Mouse (Mus musculus) midbrain, embryonic 16.5 days (tissue): ENCODE measurements around the gene Birc5. TPM values are rescaled to one million over a fixed set of nuclear protein-coding genes. Genes with fewer than 3 reads are reported as not detected.

Experiments
- ATAC-seq: fragments of 200-750 bp; cut with Nextera tagmentation; 2 replicates; pipeline ENCODE4 v1.8.0; 2017; ENCODE audit warnings: moderate TSS enrichment
- H3K27ac ChIP-seq: fragments of 300-500 bp; sonication (generic); 2 replicates; pipeline ENCODE4 v1.5.1; 2014; ENCODE audit warnings: mild to moderate bottlenecking, low read length, mixed read lengths
- H3K27me3 ChIP-seq: fragments of 300-500 bp; sonication (generic); 2 replicates; pipeline ENCODE4 v1.6.1; 2014; ENCODE audit warnings: low read depth, low read length, mixed read lengths; ENCODE audit not compliant: control insufficient read depth, insufficient read depth
- H3K36me3 ChIP-seq: fragments of 300-500 bp; sonication (generic); 2 replicates; pipeline ENCODE4 v1.6.1; 2014; ENCODE audit warnings: mild to moderate bottlenecking, low read length, moderate library complexity, mixed read lengths; ENCODE audit not compliant: control insufficient read depth, insufficient read depth
- H3K4me1 ChIP-seq: fragments of 300-500 bp; sonication (generic); 2 replicates; pipeline ENCODE4 v1.6.1; 2014; ENCODE audit warnings: mild to moderate bottlenecking, low read length, mixed read lengths; ENCODE audit not compliant: control insufficient read depth, insufficient read depth
- H3K4me2 ChIP-seq: fragments of 300-500 bp; sonication (generic); 2 replicates; pipeline ENCODE4 v1.6.1; 2014; ENCODE audit warnings: mild to moderate bottlenecking, low read length, mixed read lengths
- H3K4me3 ChIP-seq: fragments of 300-500 bp; sonication (generic); 2 replicates; pipeline ENCODE4 v1.5.1; 2014; ENCODE audit warnings: low read depth, mild to moderate bottlenecking, low read length, moderate library complexity, mixed read lengths
- H3K9ac ChIP-seq: fragments of 300-500 bp; sonication (generic); 2 replicates; pipeline ENCODE4 v1.6.1; 2014; ENCODE audit warnings: low read depth, low read length, mixed read lengths
- H3K9me3 ChIP-seq: fragments of 300-500 bp; sonication (generic); replicated peaks from 2 replicates; pipeline ENCODE4 v1.6.1; 2014; ENCODE audit warnings: mild to moderate bottlenecking, low read length, mixed read lengths; ENCODE audit not compliant: control insufficient read depth, poor library complexity, severe bottlenecking
- WGBS: fragments of 180-500 bp; shearing (Covaris S2); extraction: QIAGEN DNeasy Blood & Tissue Kit; methylation state at CpG from one replicate; pipeline ENCODE4 v1.1.7; 2014; 5-methylcytosine and 5-hydroxymethylcytosine counted together
- polyA plus RNA-seq: library from polyadenylated mRNA; unstranded; fragments of >200 nt; fragmentation: Nextera tagmentation; extraction: Ambion mirVana; gene quantifications from 2 replicates; pipeline ENCODE4 v1.2.1, GENCODE M21; 2015

Birc5 gene
- 21.0 and 27.3 TPM in 2 replicates for polyA plus RNA-seq

GRCm38 (mm10) chr11:117848985-117849671 lies at the start of gene Birc5:
Birc5 (plus strand) TSS chr11:117849251.
- peak within 1 kb of the TSS; percentile 98 for H3K27ac ChIP-seq
- H3K27me3 ChIP-seq = no peaks in the 10 kb centered on the region
- peak; percentile 95 for ATAC-seq
- WGBS = under 1% methylated on average over 51 of the region's 51 CpGs
- peak within 1 kb of the TSS; percentile 95 for H3K9ac ChIP-seq
- peak within 1 kb of the TSS; percentile 84 for H3K4me2 ChIP-seq
- H3K9me3 ChIP-seq = no peaks in the 10 kb centered on the region
- no peaks in the 10 kb centered on the region for H3K36me3 ChIP-seq
- H3K4me1 ChIP-seq = peaks cover 14% of the 10 kb centered on the region
- peak within 1 kb of the TSS; percentile 69 for H3K4me3 ChIP-seq

GRCm38 (mm10) chr11:117800038-117800437 lies 49.0 kb upstream of the Birc5 start:
- Histone ChIP-seq H3K27ac (no peak overlapping the region), H3K9me3 (no peaks in the 10 kb centered on the region), H3K36me3 (no peaks in the 10 kb centered on the region), H3K4me2 (no peak overlapping the region), H3K4me3 (no peak overlapping the region), H3K9ac (no peak overlapping the region), H3K4me1 (no peaks in the 10 kb centered on the region), H3K27me3 (no peaks in the 10 kb centered on the region)
- no peak for ATAC-seq
- 83% methylated on average over 7 of the region's 7 CpGs for WGBS

GRCm38 (mm10) chr11:117801650-117802049 lies 47.4 kb upstream of the Birc5 start:
- no peak for ATAC-seq
- H3K4me3 ChIP-seq = no peak overlapping the region
- H3K36me3 ChIP-seq = no peaks in the 10 kb centered on the region
- H3K9me3 ChIP-seq = no peaks in the 10 kb centered on the region
- no peak overlapping the region for H3K9ac ChIP-seq
- H3K27ac ChIP-seq = no peak overlapping the region
- no peak overlapping the region for H3K4me2 ChIP-seq
- H3K27me3 ChIP-seq = no peaks in the 10 kb centered on the region
- no peaks in the 10 kb centered on the region for H3K4me1 ChIP-seq
- 74% methylated on average over 7 of the region's 7 CpGs for WGBS

GRCm38 (mm10) chr11:117803166-117803688 lies 45.8 kb upstream of the Birc5 start:
- Histone ChIP-seq H3K9ac (no peak overlapping the region), H3K36me3 (no peaks in the 10 kb centered on the region), H3K4me3 (no peak overlapping the region), H3K4me1 (no peaks in the 10 kb centered on the region), H3K4me2 (no peak overlapping the region), H3K27ac (no peak overlapping the region), H3K9me3 (no peaks in the 10 kb centered on the region), H3K27me3 (no peaks in the 10 kb centered on the region)
- ATAC-seq = no peak
- WGBS = 84% methylated on average over 3 of the region's 3 CpGs

- whole genome bisulfite sequencing = 92% methylated on average over 6 of the region's 6 CpGs
- ATAC-seq = no peak
- Histone ChIP-seq H3K4me2 (no peak overlapping the region), H3K36me3 (no peaks in the 10 kb centered on the region), H3K4me3 (no peak overlapping the region), H3K27ac (no peak overlapping the region), H3K9ac (no peak overlapping the region), H3K4me1 (peaks cover 10% of the 10 kb centered on the region; the same call in 1 of the 2 replicates), H3K27me3 (peaks cover 14% of the 10 kb centered on the region), H3K9me3 (no peaks in the 10 kb centered on the region)
These were observed 42.3 kb upstream of the Birc5 start for GRCm38 (mm10) chr11:117806781-117807180.

- H3K9me3 ChIP-seq = no peaks in the 10 kb centered on the region
- H3K4me3 ChIP-seq = peak within 1 kb of the TSS; percentile 46
- ATAC-seq = peak; percentile 46
These were observed 39.4 kb upstream of the Birc5 start, which contains the start of the genes Gm20708 and Syngr2 for GRCm38 (mm10) chr11:117809407-117810311. Gm20708 (plus strand) TSS chr11:117809668. Syngr2 (plus strand) TSS chr11:117809668.

GRCm38 (mm10) chr11:117810401-117811046 lies 38.5 kb upstream of the Birc5 start:
- Histone ChIP-seq H3K4me2 (peak overlapping the region; percentile 95), H3K4me1 (peaks cover 10% of the 10 kb centered on the region; the same call in 1 of the 2 replicates), H3K4me3 (peak overlapping the region; percentile 46), H3K36me3 (no peaks in the 10 kb centered on the region), H3K27me3 (peaks cover 14% of the 10 kb centered on the region), H3K9me3 (no peaks in the 10 kb centered on the region), H3K27ac (no peak overlapping the region), H3K9ac (peak overlapping the region; percentile 49)
- peak; percentile 85 for ATAC-seq
- WGBS = under 1% methylated on average over 21 of the region's 21 CpGs

More at GRCm38 (mm10) chr11:117809407-117810311, 39.4 kb upstream of the Birc5 start, which contains the start of the genes Gm20708 and Syngr2:
- peak within 1 kb of the TSS; percentile 49 for H3K9ac ChIP-seq
- peaks cover 10% of the 10 kb centered on the region; the same call in 1 of the 2 replicates for H3K4me1 ChIP-seq
- WGBS = under 1% methylated on average over 64 of the region's 75 CpGs
- peak within 1 kb of the TSS; percentile 95 for H3K4me2 ChIP-seq
- H3K27ac ChIP-seq = no peak within 1 kb of the TSS
- H3K36me3 ChIP-seq = no peaks in the 10 kb centered on the region
- H3K27me3 ChIP-seq = peaks cover 14% of the 10 kb centered on the region

- no peak overlapping the region for H3K9ac ChIP-seq
- no peak overlapping the region for H3K4me2 ChIP-seq
- no peaks in the 10 kb centered on the region for H3K36me3 ChIP-seq
- H3K27me3 ChIP-seq = peaks cover 12% of the 10 kb centered on the region
- ATAC-seq = no peak
- H3K4me3 ChIP-seq = no peak overlapping the region
- peaks cover 10% of the 10 kb centered on the region; the same call in 1 of the 2 replicates for H3K4me1 ChIP-seq
- no peaks in the 10 kb centered on the region for H3K9me3 ChIP-seq
- H3K27ac ChIP-seq = no peak overlapping the region
- WGBS = 77% methylated on average over 5 of the region's 5 CpGs
These were observed 35.2 kb upstream of the Birc5 start for GRCm38 (mm10) chr11:117813867-117814266.
